Mouse (Mus musculus): Measurements from ENCODE around the gene Aqp12. TPM values are rescaled to one million over a fixed set of nuclear protein-coding genes. Genes with fewer than 3 reads are reported as not detected.

Aqp12 gene
- polyA plus RNA-seq (2015; fragmentation: Illumina TruSeq; extraction: RNeasy Lipid Tissue Mini Kit (QIAGEN cat#74804); ENCODE audit: insufficient read depth, low read depth, low replicate concordance): 97.8 TPM

DNA sequence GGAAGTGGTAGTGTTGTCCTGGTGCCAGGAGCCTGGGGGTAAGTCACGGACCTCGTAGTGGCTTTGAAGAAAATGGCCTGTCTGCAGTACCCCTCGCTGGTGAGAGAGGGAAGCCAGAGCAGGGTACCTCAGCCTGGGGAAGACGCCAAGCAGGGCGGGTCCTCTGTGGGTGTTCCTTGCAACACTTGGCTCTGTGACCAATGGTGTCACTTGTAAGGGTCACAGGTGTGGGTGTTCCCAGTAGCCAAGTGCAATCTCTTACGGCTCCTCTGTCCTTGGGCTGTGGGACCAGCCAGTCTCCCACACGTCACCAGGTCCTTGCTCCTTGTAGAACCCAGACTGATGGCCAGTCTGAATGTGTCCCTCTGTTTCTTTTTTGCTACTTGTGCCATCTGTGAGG is at the start of gene Aqp12:
Gene Aqp12 (plus strand): TSS at position 274 of the 400 bp plus-strand sequence.

Other genes starting within 250 kb of the Aqp12 start
- gene Gpc1, start 174.7 kb upstream of the Aqp12 start, polyA plus RNA-seq (2015; fragmentation: Illumina TruSeq; extraction: RNeasy Lipid Tissue Mini Kit (QIAGEN cat#74804); ENCODE audit: insufficient read depth, low read depth, low replicate concordance): 2.2 TPM
- not detected for gene Ankmy1, start 103.4 kb upstream of the Aqp12 start, polyA plus RNA-seq (2015; fragmentation: Illumina TruSeq; extraction: RNeasy Lipid Tissue Mini Kit (QIAGEN cat#74804); ENCODE audit: insufficient read depth, low read depth, low replicate concordance)
- 5.2 TPM for gene Dusp28, start 99.4 kb upstream of the Aqp12 start, polyA plus RNA-seq (2015; fragmentation: Illumina TruSeq; extraction: RNeasy Lipid Tissue Mini Kit (QIAGEN cat#74804); ENCODE audit: insufficient read depth, low read depth, low replicate concordance)
- 38.7 TPM for gene Rnpepl1, start 95.6 kb upstream of the Aqp12 start, polyA plus RNA-seq (2015; fragmentation: Illumina TruSeq; extraction: RNeasy Lipid Tissue Mini Kit (QIAGEN cat#74804); ENCODE audit: insufficient read depth, low read depth, low replicate concordance)
- 6.3 TPM for gene Capn10, start 72.0 kb upstream of the Aqp12 start, polyA plus RNA-seq (2015; fragmentation: Illumina TruSeq; extraction: RNeasy Lipid Tissue Mini Kit (QIAGEN cat#74804); ENCODE audit: insufficient read depth, low read depth, low replicate concordance)
- gene Gpr35, start 55.5 kb upstream of the Aqp12 start, polyA plus RNA-seq (2015; fragmentation: Illumina TruSeq; extraction: RNeasy Lipid Tissue Mini Kit (QIAGEN cat#74804); ENCODE audit: insufficient read depth, low read depth, low replicate concordance): 0.31 TPM
- 3.3 TPM for gene Kif1a, start 95.6 kb downstream of the Aqp12 start, polyA plus RNA-seq (2015; fragmentation: Illumina TruSeq; extraction: RNeasy Lipid Tissue Mini Kit (QIAGEN cat#74804); ENCODE audit: insufficient read depth, low read depth, low replicate concordance)
- gene Agxt, start 128.9 kb downstream of the Aqp12 start, polyA plus RNA-seq (2015; fragmentation: Illumina TruSeq; extraction: RNeasy Lipid Tissue Mini Kit (QIAGEN cat#74804); ENCODE audit: insufficient read depth, low read depth, low replicate concordance): not detected
- not detected for gene 2310007B03Rik, start 154.6 kb downstream of the Aqp12 start, polyA plus RNA-seq (2015; fragmentation: Illumina TruSeq; extraction: RNeasy Lipid Tissue Mini Kit (QIAGEN cat#74804); ENCODE audit: insufficient read depth, low read depth, low replicate concordance)
- not detected for gene Crocc2, start 162.4 kb downstream of the Aqp12 start, polyA plus RNA-seq (2015; fragmentation: Illumina TruSeq; extraction: RNeasy Lipid Tissue Mini Kit (QIAGEN cat#74804); ENCODE audit: insufficient read depth, low read depth, low replicate concordance)
- 9.7 TPM for gene Sned1, start 229.5 kb downstream of the Aqp12 start, polyA plus RNA-seq (2015; fragmentation: Illumina TruSeq; extraction: RNeasy Lipid Tissue Mini Kit (QIAGEN cat#74804); ENCODE audit: insufficient read depth, low read depth, low replicate concordance)